Mouse (Mus musculus) cerebellum, adult 11-12 months (tissue): ENCODE measurements around the gene Iffo2.

Experiments
- DNase-seq: peaks from one replicate; pipeline ENCODE4 v3.0.0; 2022

Gene Iffo2

GRCm38 (mm10) chr4:139535127-139535695 lies 4.9 kb downstream of the Iffo2 start:
- DNase-seq: no peak

- DNase-seq: no peak
Observed at GRCm38 (mm10) chr4:139535719-139536118, 5.4 kb downstream of the Iffo2 start.

- peak; percentile 62 for DNase-seq
Observed at GRCm38 (mm10) chr4:139536706-139537105, 6.4 kb downstream of the Iffo2 start.

GRCm38 (mm10) chr4:139540784-139541183 lies 10.4 kb downstream of the Iffo2 start:
- DNase-seq: no peak

- DNase-seq: no peak
Observed at GRCm38 (mm10) chr4:139545791-139546190, 15.4 kb downstream of the Iffo2 start.

- no peak for DNase-seq
Observed at GRCm38 (mm10) chr4:139549448-139549847, 19.1 kb downstream of the Iffo2 start.

- DNase-seq: no peak
Observed at GRCm38 (mm10) chr4:139555235-139555634, 24.9 kb downstream of the Iffo2 start.

GRCm38 (mm10) chr4:139555951-139556350 lies 25.6 kb downstream of the Iffo2 start:
- DNase-seq: no peak

- DNase-seq: no peak
Observed at GRCm38 (mm10) chr4:139568361-139568760, 38.0 kb downstream of the Iffo2 start.

GRCm38 (mm10) chr4:139570756-139571155 lies 40.4 kb downstream of the Iffo2 start:
- peak; percentile 31 for DNase-seq

- peak; percentile 61 for DNase-seq
Observed at GRCm38 (mm10) chr4:139572928-139573512, 42.7 kb downstream of the Iffo2 start.

GRCm38 (mm10) chr4:139574156-139574798 lies 43.9 kb downstream of the Iffo2 start:
- DNase-seq: peak; percentile 100

- DNase-seq: peak; percentile 85
Observed at GRCm38 (mm10) chr4:139574799-139575672, 44.7 kb downstream of the Iffo2 start.

GRCm38 (mm10) chr4:139575673-139576003 lies 45.3 kb downstream of the Iffo2 start:
- DNase-seq: no peak

GRCm38 (mm10) chr4:139576251-139576880 lies 46.0 kb downstream of the Iffo2 start:
- DNase-seq: peak; percentile 60

GRCm38 (mm10) chr4:139577006-139577405 lies 46.7 kb downstream of the Iffo2 start:
- DNase-seq: peak; percentile 73

GRCm38 (mm10) chr4:139578389-139578788 lies 48.0 kb downstream of the Iffo2 start:
- no peak for DNase-seq

GRCm38 (mm10) chr4:139579003-139579402 lies 48.7 kb downstream of the Iffo2 start:
- DNase-seq: peak; percentile 33

- peak; percentile 35 for DNase-seq
Observed at GRCm38 (mm10) chr4:139579466-139579865, 49.1 kb downstream of the Iffo2 start.

- DNase-seq: no peak
Observed at GRCm38 (mm10) chr4:139580663-139581336, 50.5 kb downstream of the Iffo2 start.

- peak; percentile 57 for DNase-seq
Observed at GRCm38 (mm10) chr4:139581427-139582051, 51.2 kb downstream of the Iffo2 start.

- peak; percentile 55 for DNase-seq
Observed at GRCm38 (mm10) chr4:139582346-139582745, 52.0 kb downstream of the Iffo2 start.
